Mouse (Mus musculus) macrophage (primary cell): ENCODE measurements around the gene Ppp6r1. TPM values are rescaled to one million over a fixed set of nuclear protein-coding genes. Genes with fewer than 3 reads are reported as not detected.
"Not testable (repeated sequence)": the region's sequence is repeated elsewhere in the genome, so short reads cannot be mapped to it uniquely, and the experiment has no call there.

Source experiments
- H3K27ac ChIP-seq: fragments of 350-480 bp; formaldehyde crosslinking; 2 replicates; pipeline ENCODE4 v1.9.0; 2021
- H3K36me3 ChIP-seq: fragments of 350-480 bp; formaldehyde crosslinking; 2 replicates; pipeline ENCODE4 v1.9.0; 2021; ENCODE audit errors: inconsistent target
- H3K4me3 ChIP-seq: fragments of 350-480 bp; formaldehyde crosslinking; 2 replicates; pipeline ENCODE4 v1.9.0; 2021; ENCODE audit errors: inconsistent target
- H3K79me2 ChIP-seq: fragments of 350-480 bp; formaldehyde crosslinking; 2 replicates; pipeline ENCODE4 v1.9.0; 2021; ENCODE audit errors: inconsistent target
- WGBS: methylation state at CpG from one replicate; pipeline ENCODE4 v1.1.7; 2026; ENCODE audit warnings: inconsistent platforms; ENCODE audit not compliant: missing documents; 5-methylcytosine and 5-hydroxymethylcytosine counted together
- polyA plus RNA-seq: library from polyadenylated mRNA; stranded (reverse); fragments of 250-400 nt; gene quantifications from 3 replicates; pipeline ENCODE4 v1.2.4, GENCODE M21; 2018; ENCODE audit warnings: inconsistent platforms

The Ppp6r1 gene
- polyA plus RNA-seq, 1 experiment from 2014 or later = 74.2 TPM

GRCm38 (mm10) chr7:4619979-4620378 is 38.8 kb downstream of the Ppp6r1 start:
- WGBS = 62% methylated on average over 1 of the region's 1 CpGs
- no peak overlapping the region for H3K4me3 ChIP-seq
- H3K36me3 ChIP-seq = no peaks in the 10 kb centered on the region

GRCm38 (mm10) chr7:4613740-4614403 is 44.9 kb downstream of the Ppp6r1 start:
- Histone ChIP-seq H3K27ac (no peak overlapping the region), H3K79me2 (no peaks in the 10 kb centered on the region), H3K4me3 (no peak overlapping the region), H3K36me3 (no peaks in the 10 kb centered on the region)
- 38% methylated on average over 14 of the region's 14 CpGs for WGBS

More at GRCm38 (mm10) chr7:4619979-4620378, 38.8 kb downstream of the Ppp6r1 start:
- Histone ChIP-seq H3K27ac (no peak overlapping the region), H3K79me2 (no peaks in the 10 kb centered on the region)

- Histone ChIP-seq H3K36me3 (no peaks in the 10 kb centered on the region), H3K4me3 (no peak overlapping the region), H3K79me2 (no peaks in the 10 kb centered on the region), H3K27ac (no peak overlapping the region)
- 100% methylated on average over 1 of the region's 1 CpGs for WGBS
Measured at GRCm38 (mm10) chr7:4612956-4613355, 45.9 kb downstream of the Ppp6r1 start.

GRCm38 (mm10) chr7:4612386-4612785 is 46.4 kb downstream of the Ppp6r1 start:
- Histone ChIP-seq H3K4me3 (no peak overlapping the region), H3K36me3 (no peaks in the 10 kb centered on the region), H3K79me2 (no peaks in the 10 kb centered on the region), H3K27ac (no peak overlapping the region)
- 61% methylated on average over 8 of the region's 8 CpGs for WGBS

- H3K27ac ChIP-seq = no peak overlapping the region
- WGBS = 88% methylated on average over 12 of the region's 12 CpGs
- H3K4me3 ChIP-seq = no peak overlapping the region
- no peaks in the 10 kb centered on the region for H3K36me3 ChIP-seq
- no peaks in the 10 kb centered on the region for H3K79me2 ChIP-seq
Measured at GRCm38 (mm10) chr7:4611921-4612341, 46.9 kb downstream of the Ppp6r1 start.

- Histone ChIP-seq H3K4me3 (no peak overlapping the region), H3K36me3 (no peaks in the 10 kb centered on the region), H3K27ac (no peak overlapping the region), H3K79me2 (no peaks in the 10 kb centered on the region)
- 80% methylated on average over 12 of the region's 12 CpGs for WGBS
Measured at GRCm38 (mm10) chr7:4611511-4611910, 47.3 kb downstream of the Ppp6r1 start.

- Histone ChIP-seq H3K36me3 (no peaks in the 10 kb centered on the region), H3K4me3 (no peak overlapping the region), H3K27ac (no peak overlapping the region), H3K79me2 (no peaks in the 10 kb centered on the region)
- WGBS = 68% methylated on average over 5 of the region's 5 CpGs
Measured at GRCm38 (mm10) chr7:4608002-4608401, 50.8 kb downstream of the Ppp6r1 start.

GRCm38 (mm10) chr7:4603873-4604272 is 54.9 kb downstream of the Ppp6r1 start, which contains the start of gene Ptprh:
Gene Ptprh (minus strand): TSS chr7:4604041.
- H3K27ac ChIP-seq = no peak within 1 kb of the TSS
- 88% methylated on average over 6 of the region's 6 CpGs for WGBS
- no peak within 1 kb of the TSS for H3K4me3 ChIP-seq
- no peaks in the 10 kb centered on the region for H3K79me2 ChIP-seq
- no peaks in the 10 kb centered on the region for H3K36me3 ChIP-seq

- no peaks in the 10 kb centered on the region for H3K79me2 ChIP-seq
- no peak overlapping the region for H3K4me3 ChIP-seq
- 90% methylated on average over 6 of the region's 6 CpGs for WGBS
Measured at GRCm38 (mm10) chr7:4602969-4603368, 55.9 kb downstream of the Ppp6r1 start.

GRCm38 (mm10) chr7:4597046-4597445 is 61.8 kb downstream of the Ppp6r1 start:
- H3K36me3 ChIP-seq, H3K79me2 ChIP-seq, H3K27ac ChIP-seq, H3K4me3 ChIP-seq: not testable (repeated sequence)
- WGBS = 32% methylated on average over 4 of the region's 4 CpGs

More at GRCm38 (mm10) chr7:4602969-4603368, 55.9 kb downstream of the Ppp6r1 start:
- no peak overlapping the region for H3K27ac ChIP-seq
- H3K36me3 ChIP-seq = no peaks in the 10 kb centered on the region

Other genes with a start within 250 kb of the Ppp6r1 start
- gene Rdh13, start 213.4 kb downstream of the Ppp6r1 start, polyA plus RNA-seq = 6.4 to 17.7 TPM (median 7.5 TPM) in 3 replicates
- 0.30 to 3.9 TPM (median 3.1 TPM) in 3 replicates for gene Eps8l1, start 198.3 kb downstream of the Ppp6r1 start, polyA plus RNA-seq
- 102 to 126 TPM (median 108 TPM) in 3 replicates for gene Ppp1r12c, start 157.3 kb downstream of the Ppp6r1 start, polyA plus RNA-seq
- gene Tnnt1, start 142.6 kb downstream of the Ppp6r1 start, polyA plus RNA-seq = 2.4 to 3.6 TPM (median 3.2 TPM) in 3 replicates
- 0.57 to 2.9 TPM (median 2.8 TPM) in 3 replicates for gene Tnni3, start 134.8 kb downstream of the Ppp6r1 start, polyA plus RNA-seq
- gene Dnaaf3, start 126.6 kb downstream of the Ppp6r1 start, polyA plus RNA-seq = 2.2 to 5.6 TPM (median 2.3 TPM) in 3 replicates
- not detected in 3 replicates for gene Syt5, start 111.5 kb downstream of the Ppp6r1 start, polyA plus RNA-seq
- gene Ptprh, start 55.0 kb downstream of the Ppp6r1 start, polyA plus RNA-seq = not detected in 3 replicates
- 1.4 to 2.3 TPM (median 2.1 TPM) in 3 replicates for gene Tmem86b, start 27.6 kb downstream of the Ppp6r1 start, polyA plus RNA-seq
- 13.6 to 44.2 TPM (median 27.9 TPM) in 3 replicates for gene Hspbp1, start 26.0 kb upstream of the Ppp6r1 start, polyA plus RNA-seq
- gene Brsk1, start 31.6 kb upstream of the Ppp6r1 start, polyA plus RNA-seq = 0.07 TPM in 1 of 3 replicates, not detected in the others
- gene Tmem150b, start 66.2 kb upstream of the Ppp6r1 start, polyA plus RNA-seq = 1.2 to 4.1 TPM (median 2.5 TPM) in 3 replicates
- gene Kmt5c, start 81.1 kb upstream of the Ppp6r1 start, polyA plus RNA-seq = 13.0 to 41.3 TPM (median 19.4 TPM) in 3 replicates
- gene Cox6b2, start 94.1 kb upstream of the Ppp6r1 start, polyA plus RNA-seq = 1.3 TPM in 1 of 3 replicates, not detected in the others
- gene Fam71e2, start 112.3 kb upstream of the Ppp6r1 start, polyA plus RNA-seq = not detected in 3 replicates
- gene Il11, start 123.8 kb upstream of the Ppp6r1 start, polyA plus RNA-seq = not detected in 3 replicates
- gene Tmem190, start 123.9 kb upstream of the Ppp6r1 start, polyA plus RNA-seq = not detected in 3 replicates
- gene Tmem238, start 130.6 kb upstream of the Ppp6r1 start, polyA plus RNA-seq = 0.67 to 1.6 TPM (median 0.70 TPM) in 3 replicates
- 395 to 534 TPM (median 483 TPM) in 3 replicates for gene Rpl28, start 133.9 kb upstream of the Ppp6r1 start, polyA plus RNA-seq
- 69.0 to 174 TPM (median 124 TPM) in 3 replicates for gene Ube2s, start 153.6 kb upstream of the Ppp6r1 start, polyA plus RNA-seq
- gene Shisa7, start 185.7 kb upstream of the Ppp6r1 start, polyA plus RNA-seq = not detected in 3 replicates
- gene Isoc2b, start 211.2 kb upstream of the Ppp6r1 start, polyA plus RNA-seq = 6.2 to 11.2 TPM (median 10.2 TPM) in 3 replicates
- 9.6 to 13.3 TPM (median 13.0 TPM) in 3 replicates for gene Isoc2a, start 218.1 kb upstream of the Ppp6r1 start, polyA plus RNA-seq
- gene Gm36210, start 247.5 kb upstream of the Ppp6r1 start, polyA plus RNA-seq = not detected in 3 replicates